Mouse (Mus musculus): ENCODE measurements around the gene Selenom. TPM values are rescaled to one million over a fixed set of nuclear protein-coding genes. Genes with fewer than 3 reads are reported as not detected.

Selenom gene
- polyA plus RNA-seq, 1 experiment = 344 TPM

- no peak for DNase-seq (ENCODE audit: extremely low spot score in 1 of 2, low spot score in 1 of 2)
Observed at GRCm38 (mm10) chr11:3546242-3546562, 31.7 kb downstream of the Selenom start.

GRCm38 (mm10) chr11:3547047-3547446 is 32.6 kb downstream of the Selenom start:
- DNase-seq (ENCODE audit: extremely low spot score in 1 of 2, low spot score in 1 of 2) = no peak

- DNase-seq (ENCODE audit: extremely low spot score in 1 of 2, low spot score in 1 of 2) = peak in 1 of 2 experiments; percentile 21
Observed at GRCm38 (mm10) chr11:3547969-3548368, 33.5 kb downstream of the Selenom start.

DNA sequence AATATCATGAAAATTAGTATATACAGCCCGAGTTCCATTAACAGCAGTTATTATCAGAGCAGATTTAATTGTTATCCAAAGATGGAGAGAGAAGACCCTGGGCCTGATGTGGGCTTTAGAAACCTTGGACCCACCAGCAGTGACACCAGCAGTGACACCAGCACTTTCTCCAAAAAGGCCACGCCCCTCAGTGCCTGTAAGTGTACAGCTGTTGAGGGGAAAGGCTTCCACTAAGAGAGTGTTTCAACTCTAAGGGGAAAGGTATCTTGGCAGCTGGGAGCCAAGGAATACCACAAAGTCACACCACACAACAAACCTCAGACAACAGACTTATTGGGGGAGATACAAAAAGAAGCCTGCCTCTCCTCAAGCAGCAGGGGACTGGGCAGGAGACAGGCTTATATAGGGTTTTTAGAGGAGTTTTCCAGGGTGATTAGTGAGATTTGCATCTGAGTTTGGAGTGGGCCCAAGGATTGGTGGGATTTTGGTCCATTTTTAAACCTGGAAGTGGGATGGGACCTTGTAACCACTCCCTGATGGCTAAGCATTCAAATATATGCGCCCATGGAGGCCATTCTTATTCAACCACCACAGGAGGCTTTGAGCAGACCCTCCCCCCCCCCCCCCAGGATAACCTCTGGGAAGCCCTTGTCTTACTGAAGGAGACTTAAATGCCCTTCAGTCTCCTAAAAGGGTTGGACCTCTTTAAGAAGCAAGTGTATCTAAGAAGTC is 34.2 kb downstream of the Selenom start:
- DNase-seq (ENCODE audit: extremely low spot score in 1 of 2, low spot score in 1 of 2) = no peak

DNA sequence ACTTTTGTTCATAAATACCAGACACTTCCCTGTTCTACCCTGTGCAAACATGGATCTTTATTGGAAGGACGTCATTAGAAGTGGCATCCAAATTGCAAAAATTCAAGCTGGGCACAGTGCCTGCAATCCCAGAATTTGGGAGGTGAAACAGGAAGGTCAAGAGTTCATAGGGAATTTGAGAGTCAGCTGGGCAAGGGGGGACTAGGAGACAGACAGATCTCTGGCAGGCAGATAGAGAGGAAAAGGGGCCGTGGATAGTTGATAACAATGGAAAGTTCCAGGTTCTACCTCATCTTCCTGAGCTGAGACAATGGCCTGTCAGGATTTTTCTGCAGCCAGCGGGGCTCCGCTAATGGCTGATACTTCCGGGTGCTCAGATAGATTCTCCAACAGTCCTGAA is 35.3 kb downstream of the Selenom start:
- no peak for DNase-seq (ENCODE audit: extremely low spot score in 1 of 2, low spot score in 1 of 2)

- no peak for DNase-seq (ENCODE audit: extremely low spot score in 1 of 2, low spot score in 1 of 2)
Observed at GRCm38 (mm10) chr11:3554976-3555375, 40.5 kb downstream of the Selenom start.

GRCm38 (mm10) chr11:3557852-3558251 is 43.4 kb downstream of the Selenom start:
- DNase-seq (ENCODE audit: extremely low spot score in 1 of 2, low spot score in 1 of 2) = no peak

- no peak for DNase-seq (ENCODE audit: extremely low spot score in 1 of 2, low spot score in 1 of 2)
Observed at GRCm38 (mm10) chr11:3560202-3560601, 45.7 kb downstream of the Selenom start.

GRCm38 (mm10) chr11:3563853-3564252 is 49.4 kb downstream of the Selenom start:
- DNase-seq (ENCODE audit: extremely low spot score in 1 of 2, low spot score in 1 of 2) = no peak

GRCm38 (mm10) chr11:3564451-3564850 is 50.0 kb downstream of the Selenom start:
- DNase-seq (ENCODE audit: extremely low spot score in 1 of 2, low spot score in 1 of 2) = no peak

GRCm38 (mm10) chr11:3566018-3566417 is 51.5 kb downstream of the Selenom start:
- no peak for DNase-seq (ENCODE audit: extremely low spot score in 1 of 2, low spot score in 1 of 2)

Other genes with a start within 250 kb of the Selenom start
- 76.0 and 86.1 TPM in 2 replicates for gene Drg1, start 248.3 kb upstream of the Selenom start, polyA plus RNA-seq (2012; rRNA removed)
- 33.0 and 33.9 TPM in 2 replicates for gene Patz1, start 225.8 kb upstream of the Selenom start, polyA plus RNA-seq (2012; rRNA removed)
- gene Pik3ip1, start 184.3 kb upstream of the Selenom start, polyA plus RNA-seq (2012; rRNA removed) = 43.9 and 45.8 TPM in 2 replicates
- gene Limk2, start 105.5 kb upstream of the Selenom start, polyA plus RNA-seq (2012; rRNA removed) = 179 TPM in 2 replicates
- gene Rnf185, start 62.3 kb upstream of the Selenom start, polyA plus RNA-seq (2012; rRNA removed) = 29.5 and 31.6 TPM in 2 replicates
- gene Pla2g3, start 26.4 kb upstream of the Selenom start, polyA plus RNA-seq (2012; rRNA removed) = 3.1 TPM in 2 replicates
- gene Inpp5j, start 9.9 kb upstream of the Selenom start, polyA plus RNA-seq (2012; rRNA removed) = 147 and 157 TPM in 2 replicates
- gene Smtn, start 25.9 kb downstream of the Selenom start, polyA plus RNA-seq (2012; rRNA removed) = 6.8 and 7.2 TPM in 2 replicates
- 24.6 and 29.5 TPM in 2 replicates for gene Morc2a, start 134.5 kb downstream of the Selenom start, polyA plus RNA-seq (2012; rRNA removed)

All from frontal cortex, adult 2 months (tissue).